Mouse (Mus musculus) hindbrain, embryonic 11.5 days (tissue): ENCODE measurements around the gene Zfp653. TPM values are rescaled to one million over a fixed set of nuclear protein-coding genes. Genes with fewer than 3 reads are reported as not detected.

ENCODE experiments used
- ATAC-seq: fragments of 200-750 bp; cut with Nextera tagmentation; 2 replicates; pipeline ENCODE4 v1.8.0; 2017; ENCODE audit warnings: mild to moderate bottlenecking, moderate TSS enrichment, moderate library complexity; ENCODE audit not compliant: low FRiP score
- DNase-seq: peaks from one replicate; pipeline ENCODE4 v3.0.0-alpha.2; 2015; ENCODE audit warnings: low spot score
- H3K27ac ChIP-seq: fragments of 300-500 bp; sonication (generic); 2 replicates; pipeline ENCODE4 v1.5.1; 2014; ENCODE audit warnings: mild to moderate bottlenecking, low read depth, low read length
- H3K27me3 ChIP-seq: fragments of 300-500 bp; sonication (generic); 2 replicates; pipeline ENCODE4 v1.6.1; 2014; ENCODE audit warnings: mild to moderate bottlenecking, low read length, moderate library complexity, mixed read lengths; ENCODE audit not compliant: control insufficient read depth, insufficient read depth
- H3K36me3 ChIP-seq: fragments of 300-500 bp; sonication (generic); 2 replicates; pipeline ENCODE4 v1.6.1; 2014; ENCODE audit warnings: mild to moderate bottlenecking, low read length, moderate library complexity, mixed read lengths; ENCODE audit not compliant: control insufficient read depth, insufficient read depth
- H3K4me1 ChIP-seq: fragments of 300-500 bp; sonication (generic); replicated peaks from 2 replicates; pipeline ENCODE4 v1.6.1; 2014; ENCODE audit warnings: low read length, mixed read lengths; ENCODE audit not compliant: control insufficient read depth, insufficient read depth
- H3K4me2 ChIP-seq: fragments of 300-500 bp; sonication (generic); replicated peaks from 2 replicates; pipeline ENCODE4 v1.6.1; 2014; ENCODE audit warnings: mild to moderate bottlenecking, low read depth, low read length
- H3K4me3 ChIP-seq: fragments of 300-500 bp; sonication (generic); 2 replicates; pipeline ENCODE4 v1.5.1; 2014; ENCODE audit warnings: low read depth, low read length
- H3K9ac ChIP-seq: fragments of 300-500 bp; sonication (generic); 2 replicates; pipeline ENCODE4 v1.6.1; 2014; ENCODE audit warnings: low read depth, low read length
- H3K9me3 ChIP-seq: fragments of 300-500 bp; sonication (generic); 2 replicates; pipeline ENCODE4 v1.6.1; 2016; ENCODE audit warnings: low read length; ENCODE audit not compliant: control insufficient read depth
- WGBS: fragments of 180-500 bp; shearing (Covaris S2); extraction: QIAGEN DNeasy Blood & Tissue Kit; methylation state at CpG from one replicate; pipeline ENCODE4 v1.1.7; 2014; 5-methylcytosine and 5-hydroxymethylcytosine counted together
- polyA plus RNA-seq: library from polyadenylated mRNA; unstranded; fragments of >200 nt; fragmentation: Nextera tagmentation; extraction: Ambion mirVana; gene quantifications from 2 replicates; pipeline ENCODE4 v1.2.1, GENCODE M21; 2014

Gene Zfp653
- polyA plus RNA-seq, 1 experiment from 2014 or later, result 9.2 TPM

DNA sequence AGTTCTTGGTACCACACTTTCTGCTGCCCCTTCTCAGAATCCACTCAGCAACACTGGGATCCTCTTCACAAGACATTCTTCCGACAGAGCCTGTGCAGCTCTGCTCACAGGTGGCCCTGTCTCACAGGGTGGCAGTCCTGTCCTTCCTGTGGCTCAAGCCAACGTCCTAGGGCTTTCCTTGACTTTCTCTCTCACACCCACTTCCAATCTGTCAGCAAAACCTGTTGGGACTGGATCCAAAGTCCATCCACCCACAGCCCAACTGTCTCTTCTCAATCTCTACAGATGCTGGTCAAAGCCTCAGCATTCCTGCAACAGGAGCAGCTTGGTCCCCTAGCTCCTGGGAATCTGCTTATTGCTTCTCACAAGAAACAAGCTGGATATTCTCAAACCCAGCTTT lies 9.8 kb downstream of the Zfp653 start:
- Histone ChIP-seq H3K4me3 (no peak overlapping the region), H3K27ac (no peak overlapping the region), H3K9me3 (no peaks in the 10 kb centered on the region), H3K9ac (no peak overlapping the region), H3K4me1 (no peaks in the 10 kb centered on the region), H3K4me2 (no peak overlapping the region), H3K27me3 (no peaks in the 10 kb centered on the region), H3K36me3 (peaks cover 10% of the 10 kb centered on the region)
- WGBS, result 83% methylated on average over 2 of the region's 2 CpGs
- no peak for ATAC-seq
- DNase-seq, result no peak

GRCm38 (mm10) chr9:22058011-22058424 lies 13.2 kb downstream of the Zfp653 start:
- Histone ChIP-seq H3K9me3 (no peaks in the 10 kb centered on the region), H3K4me2 (no peak overlapping the region), H3K4me1 (peaks cover 3% of the 10 kb centered on the region; the same call in 1 of the 2 replicates), H3K4me3 (no peak overlapping the region), H3K36me3 (no peaks in the 10 kb centered on the region), H3K9ac (no peak overlapping the region), H3K27ac (no peak overlapping the region), H3K27me3 (peaks cover 2% of the 10 kb centered on the region; the same call in 1 of the 2 replicates)
- no peak for DNase-seq
- 93% methylated on average over 9 of the region's 9 CpGs for WGBS
- ATAC-seq, result no peak

- ATAC-seq, result no peak
- Histone ChIP-seq H3K9me3 (no peaks in the 10 kb centered on the region), H3K9ac (no peak overlapping the region), H3K36me3 (no peaks in the 10 kb centered on the region), H3K27me3 (peaks cover 2% of the 10 kb centered on the region; the same call in 1 of the 2 replicates), H3K4me2 (no peak overlapping the region), H3K27ac (no peak overlapping the region), H3K4me3 (no peak overlapping the region), H3K4me1 (peaks cover 3% of the 10 kb centered on the region; the same call in 1 of the 2 replicates)
- DNase-seq, result no peak
- WGBS, result 95% methylated on average over 9 of the region's 9 CpGs
Measured at GRCm38 (mm10) chr9:22057031-22057517, 14.1 kb downstream of the Zfp653 start.

GRCm38 (mm10) chr9:22056303-22056910 lies 14.8 kb downstream of the Zfp653 start:
- ATAC-seq (no peak), DNase-seq (no peak)
- peaks cover 7% of the 10 kb centered on the region; the same call in 1 of the 2 replicates for H3K27me3 ChIP-seq
- H3K4me2 ChIP-seq, result no peak overlapping the region
- H3K4me1 ChIP-seq, result peaks cover 3% of the 10 kb centered on the region; the same call in 1 of the 2 replicates
- no peak overlapping the region for H3K4me3 ChIP-seq
- H3K9ac ChIP-seq, result no peak overlapping the region
- H3K36me3 ChIP-seq, result no peaks in the 10 kb centered on the region
- H3K9me3 ChIP-seq, result no peaks in the 10 kb centered on the region
- no peak overlapping the region for H3K27ac ChIP-seq
- 78% methylated on average over 9 of the region's 9 CpGs for WGBS

DNA sequence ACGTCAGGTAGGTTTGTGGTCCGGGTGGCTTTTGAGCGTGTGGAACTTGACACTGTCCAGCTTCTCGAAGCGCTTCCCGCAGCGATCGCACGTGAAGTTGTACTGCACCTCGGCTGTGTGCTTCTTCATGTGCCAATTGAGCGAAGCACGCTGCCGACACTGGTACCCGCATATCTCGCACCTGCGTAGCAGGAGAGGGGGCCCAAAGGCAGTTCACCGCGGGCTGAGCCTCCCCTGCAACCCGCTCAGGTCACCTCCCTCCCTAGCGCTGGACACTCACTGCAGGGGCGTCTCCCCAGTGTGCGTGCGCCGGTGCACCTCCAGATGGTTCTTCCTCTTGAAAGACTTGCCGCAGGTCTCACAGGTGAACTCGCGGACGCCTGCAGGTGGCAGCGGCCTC lies 15.5 kb downstream of the Zfp653 start:
- DNase-seq, result no peak
- H3K4me1 ChIP-seq, result peaks cover 3% of the 10 kb centered on the region; the same call in 1 of the 2 replicates
- no peak overlapping the region for H3K4me3 ChIP-seq
- WGBS, result 40% methylated on average over 29 of the region's 29 CpGs
- peaks cover 8% of the 10 kb centered on the region; the same call in 1 of the 2 replicates for H3K27me3 ChIP-seq
- no peak overlapping the region for H3K4me2 ChIP-seq
- H3K36me3 ChIP-seq, result no peaks in the 10 kb centered on the region
- no peak overlapping the region for H3K27ac ChIP-seq
- ATAC-seq, result no peak
- no peak overlapping the region for H3K9ac ChIP-seq
- no peaks in the 10 kb centered on the region for H3K9me3 ChIP-seq

DNA sequence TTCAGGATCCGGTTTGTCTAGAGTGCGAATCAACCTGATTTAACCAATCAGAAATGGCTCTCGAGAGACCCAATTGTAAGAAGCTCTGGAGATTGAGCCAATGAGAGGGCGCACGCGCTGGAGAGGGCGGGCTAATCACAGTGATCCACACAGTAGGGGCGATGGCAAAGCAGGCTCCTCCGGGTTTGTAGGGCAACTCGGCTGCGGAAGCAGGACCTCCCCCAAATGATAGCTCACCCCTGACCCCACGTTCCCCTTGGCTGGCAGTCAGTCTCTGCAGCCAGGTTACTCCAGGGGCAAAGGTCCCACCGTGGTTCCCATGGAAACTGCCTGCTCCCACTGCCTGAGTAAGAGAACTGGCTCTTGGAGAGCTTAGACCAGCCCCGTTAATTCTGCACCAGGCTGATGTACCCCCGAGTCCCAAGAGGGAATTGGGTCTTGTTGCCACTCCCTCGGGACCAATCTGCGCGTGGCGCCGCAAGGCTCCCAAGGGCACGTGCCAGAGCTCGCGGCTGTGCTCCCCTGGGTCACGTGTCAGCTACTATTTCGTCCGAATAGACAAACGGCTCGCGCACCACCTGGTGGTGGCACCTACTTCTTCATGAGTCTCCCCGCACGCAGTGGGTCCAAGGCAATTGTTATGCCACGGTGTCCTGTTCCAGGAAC lies 16.6 kb downstream of the Zfp653 start:
- Histone ChIP-seq H3K27me3 (peaks cover 8% of the 10 kb centered on the region; the same call in 1 of the 2 replicates), H3K9me3 (no peaks in the 10 kb centered on the region), H3K36me3 (no peaks in the 10 kb centered on the region), H3K4me2 (peak overlapping the region; percentile 40), H3K27ac (no peak overlapping the region), H3K4me3 (no peak overlapping the region), H3K9ac (no peak overlapping the region), H3K4me1 (peaks cover 6% of the 10 kb centered on the region; the same call in 1 of the 2 replicates)
- ATAC-seq (peak; percentile 16), DNase-seq (peak; percentile 85)
- 2% methylated on average over 32 of the region's 32 CpGs for WGBS

DNA sequence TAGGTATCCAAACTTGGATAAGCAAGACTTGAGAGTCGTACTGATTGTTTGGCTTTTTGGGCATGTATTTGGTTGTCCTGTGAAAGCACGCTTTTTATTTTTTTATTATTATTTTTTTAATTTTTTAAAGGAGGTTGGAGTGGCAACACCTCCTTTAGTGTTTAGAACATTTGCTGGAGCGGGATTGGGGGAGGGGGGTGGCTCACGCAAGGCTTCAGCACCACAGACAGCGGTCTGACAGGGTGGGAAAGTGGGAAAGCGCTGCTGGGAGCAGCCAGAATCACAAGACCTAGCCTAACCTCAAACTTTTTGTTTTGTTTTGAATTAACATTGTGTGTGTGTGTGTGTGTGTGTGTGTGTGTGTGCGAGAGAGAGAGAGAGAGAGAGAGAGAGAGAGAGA lies 17.5 kb downstream of the Zfp653 start:
- no peak overlapping the region for H3K27ac ChIP-seq
- DNase-seq (peak; percentile 45), ATAC-seq (no peak)
- H3K9ac ChIP-seq, result no peak overlapping the region
- 34% methylated on average over 6 of the region's 7 CpGs for WGBS
- peaks cover 8% of the 10 kb centered on the region; the same call in 1 of the 2 replicates for H3K27me3 ChIP-seq
- H3K36me3 ChIP-seq, result no peaks in the 10 kb centered on the region
- H3K4me2 ChIP-seq, result no peak overlapping the region
- H3K4me3 ChIP-seq, result no peak overlapping the region
- no peaks in the 10 kb centered on the region for H3K9me3 ChIP-seq
- peaks cover 8% of the 10 kb centered on the region; the same call in 1 of the 2 replicates for H3K4me1 ChIP-seq

DNA sequence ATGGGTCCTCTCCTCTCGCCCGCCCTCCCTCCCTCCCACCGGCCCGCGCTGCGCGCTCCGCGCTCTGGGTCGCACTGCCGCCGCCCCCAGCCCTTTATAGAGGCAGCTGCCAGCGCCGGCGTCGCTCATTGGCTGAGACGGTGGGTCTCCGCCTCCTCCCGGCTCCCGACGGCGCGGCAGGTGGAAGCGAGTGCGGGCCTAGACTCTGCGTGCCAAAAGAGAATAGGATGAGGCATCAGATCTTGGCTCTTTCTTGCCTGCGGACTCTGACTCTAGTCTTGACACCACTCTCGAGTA lies 19.3 kb downstream of the Zfp653 start, which contains the start of gene Elavl3:
Gene Elavl3 (minus strand): TSS at position 66 of the 297 bp plus-strand sequence.
- Histone ChIP-seq H3K9me3 (no peaks in the 10 kb centered on the region), H3K27me3 (peaks cover 8% of the 10 kb centered on the region; the same call in 1 of the 2 replicates), H3K36me3 (no peaks in the 10 kb centered on the region), H3K27ac (peak within 1 kb of the TSS; percentile 95), H3K4me1 (peaks cover 8% of the 10 kb centered on the region; the same call in 1 of the 2 replicates), H3K4me2 (peak within 1 kb of the TSS; percentile 68), H3K4me3 (peak within 1 kb of the TSS; percentile 93), H3K9ac (peak within 1 kb of the TSS; percentile 97)
- DNase-seq, result peak; percentile 89
- ATAC-seq, result peak; percentile 70
- WGBS, result under 1% methylated on average over 21 of the region's 28 CpGs
